Mouse (Mus musculus): ENCODE measurements around the gene Wfdc15b. TPM values are rescaled to one million over a fixed set of nuclear protein-coding genes. Genes with fewer than 3 reads are reported as not detected.

Gene Wfdc15b
- polyA plus RNA-seq, 1 experiment from 2014 or later = not detected

DNA sequence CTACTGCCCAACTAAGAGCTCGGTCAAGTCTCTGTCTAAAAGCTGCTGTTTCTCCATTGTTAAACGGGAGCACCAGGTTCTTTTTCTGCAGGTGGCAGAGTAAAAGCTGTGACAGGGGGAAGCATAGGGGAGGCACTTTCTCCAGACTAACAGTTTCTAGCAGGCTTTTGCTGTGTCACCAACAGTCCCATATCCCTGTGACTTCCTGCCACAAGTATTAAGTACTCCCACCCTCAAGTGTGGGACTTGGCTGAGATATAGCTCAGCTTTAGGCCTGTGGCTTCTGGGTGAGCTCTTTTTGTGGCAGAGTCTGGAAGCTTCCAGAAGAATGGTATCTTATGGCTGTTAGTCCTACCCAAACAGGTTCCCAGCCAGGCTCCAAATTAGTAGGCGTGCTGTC lies 45.6 kb downstream of the Wfdc15b start:
- WGBS (ENCODE audit: insufficient replicate concordance) = 53% methylated on average over 3 of the region's 3 CpGs
- Histone ChIP-seq H3K36me3 (no peaks in the 10 kb centered on the region), H3K9me3 (replicated peaks) (no peaks in the 10 kb centered on the region), H3K4me1 (replicated peaks) (no peaks in the 10 kb centered on the region), H3K27ac (no peak overlapping the region), H3K4me2 (no peak overlapping the region), H3K9ac (no peak overlapping the region), H3K4me3 (replicated peaks) (no peak overlapping the region), H3K27me3 (peaks cover 32% of the 10 kb centered on the region)
- no peak for ATAC-seq (ENCODE audit: low read depth)
- no peak for DNase-seq

DNA sequence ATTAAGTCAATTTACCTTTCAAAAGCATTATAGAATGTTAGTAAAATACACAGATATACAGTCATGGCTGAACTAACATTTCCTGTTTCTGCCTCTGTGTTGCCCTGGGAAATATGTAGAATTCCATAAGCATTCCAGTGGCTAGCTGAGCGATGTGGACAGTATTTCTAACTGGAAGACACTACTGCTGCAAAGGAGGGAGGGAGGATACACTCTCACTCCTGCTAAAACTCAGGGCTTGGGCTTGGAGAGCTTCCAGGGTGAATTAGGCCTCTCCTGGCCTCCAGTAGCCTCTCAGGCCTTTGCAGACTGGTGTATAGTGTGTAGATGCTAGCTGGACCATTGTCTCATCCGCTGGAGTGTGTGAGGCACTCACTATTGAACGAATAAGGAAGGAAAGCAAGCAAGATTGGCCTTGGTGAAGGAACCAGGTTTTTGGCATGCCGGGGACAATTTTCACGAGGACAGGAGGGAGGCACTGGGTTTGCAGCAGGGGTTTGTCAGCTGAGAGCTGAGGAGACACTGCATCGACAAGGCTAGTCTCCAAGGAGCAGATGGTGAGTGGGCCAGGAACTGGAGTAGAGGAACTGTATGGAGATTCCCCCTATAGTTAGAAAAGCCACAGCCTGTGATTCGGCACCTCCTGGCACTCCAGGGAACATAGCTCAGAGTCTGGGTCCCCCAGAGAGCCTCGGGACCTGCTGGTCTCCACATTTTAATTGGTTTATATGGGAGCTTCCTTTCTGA lies 46.6 kb downstream of the Wfdc15b start:
- Histone ChIP-seq H3K4me2 (no peak overlapping the region), H3K4me1 (replicated peaks) (no peaks in the 10 kb centered on the region), H3K9me3 (replicated peaks) (no peaks in the 10 kb centered on the region), H3K27me3 (peaks cover 42% of the 10 kb centered on the region), H3K36me3 (no peaks in the 10 kb centered on the region), H3K9ac (no peak overlapping the region), H3K4me3 (replicated peaks) (no peak overlapping the region), H3K27ac (no peak overlapping the region)
- 59% methylated on average over 8 of the region's 8 CpGs for whole genome bisulfite sequencing (ENCODE audit: insufficient replicate concordance)
- DNase-seq = no peak
- no peak for ATAC-seq (ENCODE audit: low read depth)

DNA sequence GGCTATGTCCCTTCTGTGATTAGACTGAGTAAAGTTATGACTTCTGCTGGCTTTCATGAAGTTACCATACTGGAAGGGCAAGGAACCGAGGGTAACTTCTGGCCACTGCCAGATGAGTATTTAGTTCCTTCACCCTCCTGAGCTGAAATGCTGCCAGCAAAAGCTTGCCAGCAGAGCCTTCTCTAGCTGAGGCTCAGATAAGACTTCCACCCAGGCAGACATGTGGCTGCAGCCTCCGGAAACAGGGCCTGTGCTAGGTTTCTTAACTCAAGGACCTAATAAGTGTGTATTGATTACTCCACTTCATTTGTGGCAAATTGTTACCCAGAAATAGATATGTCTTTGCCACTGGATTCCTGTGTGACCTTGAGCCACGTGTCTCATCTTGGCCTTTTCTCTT lies 48.1 kb downstream of the Wfdc15b start:
- Histone ChIP-seq H3K9me3 (replicated peaks) (no peaks in the 10 kb centered on the region), H3K4me2 (no peak overlapping the region), H3K9ac (no peak overlapping the region), H3K4me1 (replicated peaks) (peaks cover 3% of the 10 kb centered on the region), H3K27me3 (peaks cover 54% of the 10 kb centered on the region), H3K36me3 (no peaks in the 10 kb centered on the region), H3K27ac (no peak overlapping the region), H3K4me3 (replicated peaks) (no peak overlapping the region)
- 40% methylated on average over 3 of the region's 3 CpGs for WGBS (ENCODE audit: insufficient replicate concordance)
- no peak for DNase-seq
- no peak for ATAC-seq (ENCODE audit: low read depth)

DNA sequence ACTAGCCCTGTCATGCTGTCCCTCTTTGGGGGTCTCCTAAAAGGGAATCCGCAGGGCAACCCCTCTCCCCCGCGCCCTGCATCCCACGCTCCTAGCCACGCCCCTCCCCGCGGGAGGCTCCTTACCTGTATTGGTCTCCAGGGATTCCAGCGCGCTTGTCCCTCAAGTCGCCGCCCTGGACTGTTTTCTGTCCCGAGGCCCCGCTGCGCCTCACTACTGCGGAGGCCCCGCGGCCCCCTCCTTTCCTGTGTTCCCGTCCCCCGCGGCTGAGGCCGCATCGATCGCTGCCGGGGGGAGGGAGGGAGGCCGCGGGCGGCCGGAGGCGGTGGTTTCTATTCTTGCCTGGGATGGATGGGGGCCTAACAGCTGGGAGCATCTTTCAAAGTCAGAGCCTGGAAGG lies 50.6 kb downstream of the Wfdc15b start, which contains the start of gene Kcns1:
Gene Kcns1 (minus strand): TSS at position 212 of the 400 bp plus-strand sequence.
- DNase-seq (no peak), ATAC-seq (ENCODE audit: low read depth) (no peak)
- Histone ChIP-seq H3K27ac (no peak within 1 kb of the TSS), H3K4me1 (replicated peaks) (peaks cover 7% of the 10 kb centered on the region), H3K4me2 (peak within 1 kb of the TSS; percentile 38), H3K9me3 (replicated peaks) (no peaks in the 10 kb centered on the region), H3K4me3 (replicated peaks) (peak within 1 kb of the TSS; percentile 28), H3K27me3 (peaks cover 78% of the 10 kb centered on the region), H3K9ac (no peak within 1 kb of the TSS), H3K36me3 (no peaks in the 10 kb centered on the region)
- WGBS (ENCODE audit: insufficient replicate concordance) = under 1% methylated on average over 24 of the region's 29 CpGs

DNA sequence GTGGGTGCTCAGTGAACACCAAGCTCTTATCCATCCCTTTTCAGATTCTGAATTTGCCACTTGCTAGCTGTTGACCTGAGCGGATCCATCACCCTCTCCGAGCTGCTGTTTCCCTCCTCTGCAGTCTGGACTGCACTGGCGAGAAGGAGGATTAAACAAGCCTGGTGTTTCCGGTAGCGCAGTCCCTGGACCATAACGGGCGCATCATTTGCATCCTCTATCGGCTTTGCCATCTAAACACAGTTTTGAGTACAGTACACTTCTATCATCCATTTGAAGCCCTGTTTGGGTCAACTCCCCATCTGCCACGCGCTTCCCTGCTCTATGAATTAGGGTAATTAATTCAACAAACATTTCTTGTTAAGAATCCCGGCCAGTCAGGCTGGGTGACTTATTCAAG lies 51.1 kb downstream of the Wfdc15b start:
- no peak overlapping the region for H3K4me3 ChIP-seq (replicated peaks)
- H3K36me3 ChIP-seq = no peaks in the 10 kb centered on the region
- peaks cover 7% of the 10 kb centered on the region for H3K4me1 ChIP-seq (replicated peaks)
- no peak overlapping the region for H3K4me2 ChIP-seq
- H3K27ac ChIP-seq = no peak overlapping the region
- WGBS (ENCODE audit: insufficient replicate concordance) = 7% methylated on average over 11 of the region's 11 CpGs
- DNase-seq (no peak), ATAC-seq (ENCODE audit: low read depth) (no peak)
- H3K27me3 ChIP-seq = peaks cover 83% of the 10 kb centered on the region
- H3K9me3 ChIP-seq (replicated peaks) = no peaks in the 10 kb centered on the region
- no peak overlapping the region for H3K9ac ChIP-seq

DNA sequence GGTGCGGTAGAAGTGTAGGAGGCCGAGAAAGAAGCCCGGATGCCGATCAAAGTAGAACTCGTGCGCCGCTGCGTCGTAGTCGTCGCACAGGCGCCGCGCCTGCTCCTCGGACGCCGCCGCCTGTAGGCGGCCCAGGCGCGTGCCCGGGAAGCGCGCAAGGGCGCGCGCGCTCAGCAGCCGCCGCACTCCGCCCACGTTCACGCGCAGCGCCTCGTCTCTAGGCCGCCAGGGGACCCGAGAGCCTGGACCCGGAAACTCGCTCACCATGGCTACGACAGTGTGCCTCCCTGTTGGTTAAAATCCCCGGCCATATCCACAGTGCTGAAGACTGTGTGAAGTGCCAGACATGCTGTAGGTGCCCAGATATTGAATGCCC lies 52.9 kb downstream of the Wfdc15b start:
- ATAC-seq (ENCODE audit: low read depth) (no peak), DNase-seq (no peak)
- H3K4me2 ChIP-seq = peak overlapping the region; percentile 39
- H3K9me3 ChIP-seq (replicated peaks) = no peaks in the 10 kb centered on the region
- H3K27me3 ChIP-seq = peaks cover 80% of the 10 kb centered on the region
- H3K27ac ChIP-seq = no peak overlapping the region
- peaks cover 7% of the 10 kb centered on the region for H3K4me1 ChIP-seq (replicated peaks)
- H3K36me3 ChIP-seq = no peaks in the 10 kb centered on the region
- peak overlapping the region; percentile 30 for H3K4me3 ChIP-seq (replicated peaks)
- 8% methylated on average over 42 of the region's 42 CpGs for WGBS (ENCODE audit: insufficient replicate concordance)
- H3K9ac ChIP-seq = no peak overlapping the region

DNA sequence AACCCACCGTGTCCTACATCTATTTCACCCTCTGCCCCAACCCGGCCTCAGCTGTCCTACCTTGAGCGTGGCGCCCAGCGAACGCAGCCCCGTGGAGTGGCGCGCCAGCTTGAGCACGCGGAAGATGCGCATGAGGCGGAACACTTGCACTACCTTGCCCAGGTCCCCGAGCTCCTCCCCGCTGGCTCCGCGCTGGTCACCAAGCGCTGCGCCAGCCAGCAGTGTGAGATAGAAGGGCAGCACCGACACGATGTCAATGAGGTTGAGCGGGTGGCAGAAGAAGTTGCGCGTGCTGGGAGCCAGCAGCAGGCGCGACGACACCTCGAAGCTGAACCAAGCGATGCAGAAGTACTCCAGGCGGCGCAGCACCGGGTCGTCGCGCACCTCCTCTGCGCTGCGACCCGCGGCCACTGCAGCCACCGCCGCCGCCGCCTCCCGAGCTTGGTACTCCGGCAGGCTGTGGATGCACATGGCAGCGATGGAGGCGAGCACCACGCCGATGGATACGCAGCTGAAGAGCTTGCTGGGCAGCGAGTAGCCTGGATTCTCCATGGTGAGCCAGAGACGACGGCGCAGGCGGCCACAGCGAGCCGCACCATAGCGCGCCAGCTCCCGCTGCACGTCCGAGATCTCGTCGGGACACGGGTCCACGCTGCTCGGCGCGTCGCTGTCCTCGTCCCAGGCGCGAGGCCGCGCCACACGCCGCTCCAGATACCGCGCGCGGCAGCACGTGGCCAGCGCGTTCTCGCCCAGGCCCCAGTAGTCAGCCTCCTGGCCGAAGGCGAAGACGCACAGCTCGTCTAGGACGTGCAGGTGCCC lies 53.5 kb downstream of the Wfdc15b start:
- H3K27ac ChIP-seq = no peak overlapping the region
- peaks cover 75% of the 10 kb centered on the region for H3K27me3 ChIP-seq
- H3K4me3 ChIP-seq (replicated peaks) = peak overlapping the region; percentile 30
- no peak overlapping the region for H3K9ac ChIP-seq
- H3K4me2 ChIP-seq = peak overlapping the region; percentile 39
- DNase-seq (no peak), ATAC-seq (ENCODE audit: low read depth) (no peak)
- WGBS (ENCODE audit: insufficient replicate concordance) = 12% methylated on average over 90 of the region's 90 CpGs
- H3K9me3 ChIP-seq (replicated peaks) = no peaks in the 10 kb centered on the region
- peaks cover 7% of the 10 kb centered on the region for H3K4me1 ChIP-seq (replicated peaks)
- no peaks in the 10 kb centered on the region for H3K36me3 ChIP-seq

DNA sequence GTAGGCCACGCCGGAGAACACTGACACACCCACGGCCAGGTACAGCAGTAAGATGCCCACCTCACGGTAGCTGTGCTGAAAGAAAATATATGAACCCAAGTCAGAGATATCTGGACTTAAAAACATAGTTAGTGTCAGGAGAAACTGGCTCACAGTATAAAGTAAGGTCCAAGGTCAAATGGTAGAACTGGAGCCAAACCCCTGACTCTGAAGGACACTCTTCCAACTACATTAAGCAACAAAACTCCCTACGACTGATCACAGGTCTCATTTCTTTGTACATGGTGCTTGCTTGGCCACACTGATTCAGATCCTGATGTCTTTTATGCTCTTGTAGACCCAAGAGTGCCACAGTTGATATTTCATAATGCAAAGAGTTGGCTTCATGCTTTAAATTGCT lies 56.5 kb downstream of the Wfdc15b start:
- no peak overlapping the region for H3K9ac ChIP-seq
- DNase-seq (no peak), ATAC-seq (ENCODE audit: low read depth) (no peak)
- peaks cover 47% of the 10 kb centered on the region for H3K27me3 ChIP-seq
- H3K4me3 ChIP-seq (replicated peaks) = no peak overlapping the region
- peaks cover 7% of the 10 kb centered on the region for H3K4me1 ChIP-seq (replicated peaks)
- H3K36me3 ChIP-seq = no peaks in the 10 kb centered on the region
- 71% methylated on average over 5 of the region's 5 CpGs for WGBS (ENCODE audit: insufficient replicate concordance)
- H3K27ac ChIP-seq = no peak overlapping the region
- H3K9me3 ChIP-seq (replicated peaks) = no peaks in the 10 kb centered on the region
- H3K4me2 ChIP-seq = no peak overlapping the region

Other genes starting within 250 kb of the Wfdc15b start
- 130 and 151 TPM in 2 replicates for gene Ywhab, start 226.7 kb downstream of the Wfdc15b start, polyA plus RNA-seq (2015; fragmentation: Nextera tagmentation; extraction: Ambion mirVana)
- gene Pabpc1l, start 196.2 kb downstream of the Wfdc15b start, polyA plus RNA-seq (2015; fragmentation: Nextera tagmentation; extraction: Ambion mirVana) = 0.30 and 0.39 TPM in 2 replicates
- gene Stk4, start 151.3 kb downstream of the Wfdc15b start, polyA plus RNA-seq (2015; fragmentation: Nextera tagmentation; extraction: Ambion mirVana) = 14.8 and 17.9 TPM in 2 replicates
- gene Tomm34, start 150.5 kb downstream of the Wfdc15b start, polyA plus RNA-seq (2015; fragmentation: Nextera tagmentation; extraction: Ambion mirVana) = 26.1 and 28.6 TPM in 2 replicates
- not detected in 2 replicates for gene Kcns1, start 50.5 kb downstream of the Wfdc15b start, polyA plus RNA-seq (2015; fragmentation: Nextera tagmentation; extraction: Ambion mirVana)
- not detected in 2 replicates for gene Wfdc5, start 38.9 kb downstream of the Wfdc15b start, polyA plus RNA-seq (2015; fragmentation: Nextera tagmentation; extraction: Ambion mirVana)
- not detected in 2 replicates for gene Wfdc12, start 31.1 kb downstream of the Wfdc15b start, polyA plus RNA-seq (2015; fragmentation: Nextera tagmentation; extraction: Ambion mirVana)
- not detected in 2 replicates for gene Wfdc15a, start 21.5 kb downstream of the Wfdc15b start, polyA plus RNA-seq (2015; fragmentation: Nextera tagmentation; extraction: Ambion mirVana)
- not detected in 2 replicates for gene Svs2, start 16.8 kb upstream of the Wfdc15b start, polyA plus RNA-seq (2015; fragmentation: Nextera tagmentation; extraction: Ambion mirVana)
- gene Svs3b, start 35.0 kb upstream of the Wfdc15b start, polyA plus RNA-seq (2015; fragmentation: Nextera tagmentation; extraction: Ambion mirVana) = not detected in 2 replicates
- gene Svs4, start 56.8 kb upstream of the Wfdc15b start, polyA plus RNA-seq (2015; fragmentation: Nextera tagmentation; extraction: Ambion mirVana) = not detected in 2 replicates
- gene Svs3a, start 67.6 kb upstream of the Wfdc15b start, polyA plus RNA-seq (2015; fragmentation: Nextera tagmentation; extraction: Ambion mirVana) = not detected in 2 replicates
- gene Svs6, start 95.1 kb upstream of the Wfdc15b start, polyA plus RNA-seq (2015; fragmentation: Nextera tagmentation; extraction: Ambion mirVana) = not detected in 2 replicates
- gene Svs5, start 111.1 kb upstream of the Wfdc15b start, polyA plus RNA-seq (2015; fragmentation: Nextera tagmentation; extraction: Ambion mirVana) = not detected in 2 replicates
- 16.6 and 20.5 TPM in 2 replicates for gene Slpi, start 167.4 kb upstream of the Wfdc15b start, polyA plus RNA-seq (2015; fragmentation: Nextera tagmentation; extraction: Ambion mirVana)
- gene Rbpjl, start 181.5 kb upstream of the Wfdc15b start, polyA plus RNA-seq (2015; fragmentation: Nextera tagmentation; extraction: Ambion mirVana) = 0.02 TPM in 2 replicates
- gene Matn4, start 183.5 kb upstream of the Wfdc15b start, polyA plus RNA-seq (2015; fragmentation: Nextera tagmentation; extraction: Ambion mirVana) = 0.13 and 0.35 TPM in 2 replicates
- 33.6 and 37.0 TPM in 2 replicates for gene Sdc4, start 222.2 kb upstream of the Wfdc15b start, polyA plus RNA-seq (2015; fragmentation: Nextera tagmentation; extraction: Ambion mirVana)
- gene Sys1, start 235.3 kb upstream of the Wfdc15b start, polyA plus RNA-seq (2015; fragmentation: Nextera tagmentation; extraction: Ambion mirVana) = 28.5 and 33.2 TPM in 2 replicates
- gene Gm20458, start 239.3 kb upstream of the Wfdc15b start, polyA plus RNA-seq (2015; fragmentation: Nextera tagmentation; extraction: Ambion mirVana) = 5.3 and 5.7 TPM in 2 replicates